Mouse (Mus musculus): ENCODE data around the gene Kif1b. TPM values are rescaled to one million over a fixed set of nuclear protein-coding genes. Genes with fewer than 3 reads are reported as not detected.

Kif1b gene
- polyA plus RNA-seq, 1 experiment from 2014 or later: 38.9 TPM

- WGBS: 36% methylated on average over 14 of the region's 14 CpGs
- Histone ChIP-seq H3K27me3 (ENCODE audit: insufficient read depth, low read length) (no peaks in the 10 kb centered on the region), H3K9ac (peak overlapping the region; percentile 92), H3K9me3 (ENCODE audit: low read depth, low read length) (no peaks in the 10 kb centered on the region), H3K27ac (ENCODE audit: low read depth) (peak overlapping the region; percentile 91), H3K4me2 (peak overlapping the region; percentile 76), H3K36me3 (ENCODE audit: insufficient read depth) (no peaks in the 10 kb centered on the region), H3K4me3 (ENCODE audit: low read depth, low read length) (peak overlapping the region; percentile 96), H3K4me1 (ENCODE audit: insufficient read depth) (peaks cover 12% of the 10 kb centered on the region; the same call in 1 of the 2 replicates)
- DNase-seq (no peak), ATAC-seq (ENCODE audit: insufficient read depth) (no peak)
- no peak for TF ChIP-seq CTCF (IDR thresholded peaks at IDR 0.05; ENCODE audit: low read depth)
Observed at GRCm38 (mm10) chr4:149305761-149306711, 1.5 kb downstream of the Kif1b start.

- no peak overlapping the region for H3K27ac ChIP-seq (ENCODE audit: low read depth)
- peaks cover 12% of the 10 kb centered on the region; the same call in 1 of the 2 replicates for H3K4me1 ChIP-seq (ENCODE audit: insufficient read depth)
- H3K27me3 ChIP-seq (ENCODE audit: insufficient read depth, low read length): no peaks in the 10 kb centered on the region
- WGBS: 59% methylated on average over 1 of the region's 1 CpGs
- H3K9me3 ChIP-seq (ENCODE audit: low read depth, low read length): no peaks in the 10 kb centered on the region
- TF ChIP-seq CTCF (IDR thresholded peaks at IDR 0.05; ENCODE audit: low read depth): no peak
- no peak overlapping the region for H3K9ac ChIP-seq
- no peak for DNase-seq
- no peak for ATAC-seq (ENCODE audit: insufficient read depth)
- H3K4me3 ChIP-seq (ENCODE audit: low read depth, low read length): no peak overlapping the region
- no peaks in the 10 kb centered on the region for H3K36me3 ChIP-seq (ENCODE audit: insufficient read depth)
- H3K4me2 ChIP-seq: no peak overlapping the region
Observed at GRCm38 (mm10) chr4:149304466-149304865, 3.0 kb downstream of the Kif1b start.

- Histone ChIP-seq H3K4me2 (no peak overlapping the region), H3K4me3 (ENCODE audit: low read depth, low read length) (no peak overlapping the region), H3K4me1 (ENCODE audit: insufficient read depth) (peaks cover 12% of the 10 kb centered on the region; the same call in 1 of the 2 replicates), H3K36me3 (ENCODE audit: insufficient read depth) (no peaks in the 10 kb centered on the region), H3K9me3 (ENCODE audit: low read depth, low read length) (no peaks in the 10 kb centered on the region), H3K9ac (no peak overlapping the region), H3K27me3 (ENCODE audit: insufficient read depth, low read length) (no peaks in the 10 kb centered on the region), H3K27ac (ENCODE audit: low read depth) (no peak overlapping the region)
- no peak for DNase-seq
- TF ChIP-seq CTCF (IDR thresholded peaks at IDR 0.05; ENCODE audit: low read depth): no peak
- no peak for ATAC-seq (ENCODE audit: insufficient read depth)
- 32% methylated on average over 5 of the region's 5 CpGs for WGBS
Observed at GRCm38 (mm10) chr4:149303502-149303901, 4.0 kb downstream of the Kif1b start.

- Histone ChIP-seq H3K27ac (ENCODE audit: low read depth) (no peak overlapping the region), H3K27me3 (ENCODE audit: insufficient read depth, low read length) (no peaks in the 10 kb centered on the region), H3K9ac (no peak overlapping the region), H3K4me2 (no peak overlapping the region), H3K4me1 (ENCODE audit: insufficient read depth) (peaks cover 12% of the 10 kb centered on the region; the same call in 1 of the 2 replicates), H3K4me3 (ENCODE audit: low read depth, low read length) (no peak overlapping the region), H3K36me3 (ENCODE audit: insufficient read depth) (no peaks in the 10 kb centered on the region), H3K9me3 (ENCODE audit: low read depth, low read length) (no peaks in the 10 kb centered on the region)
- no peak for TF ChIP-seq CTCF (IDR thresholded peaks at IDR 0.05; ENCODE audit: low read depth)
- DNase-seq: no peak
- 71% methylated on average over 5 of the region's 5 CpGs for WGBS
- no peak for ATAC-seq (ENCODE audit: insufficient read depth)
Observed at GRCm38 (mm10) chr4:149302751-149303150, 4.7 kb downstream of the Kif1b start.

GRCm38 (mm10) chr4:149302136-149302535 is 5.4 kb downstream of the Kif1b start:
- WGBS: 54% methylated on average over 3 of the region's 3 CpGs
- Histone ChIP-seq H3K4me3 (ENCODE audit: low read depth, low read length) (no peak overlapping the region), H3K27ac (ENCODE audit: low read depth) (peak overlapping the region; percentile 33; the same call in 1 of the 2 replicates), H3K4me1 (ENCODE audit: insufficient read depth) (peaks cover 12% of the 10 kb centered on the region; the same call in 1 of the 2 replicates), H3K36me3 (ENCODE audit: insufficient read depth) (no peaks in the 10 kb centered on the region), H3K27me3 (ENCODE audit: insufficient read depth, low read length) (no peaks in the 10 kb centered on the region), H3K9ac (no peak overlapping the region), H3K4me2 (no peak overlapping the region), H3K9me3 (ENCODE audit: low read depth, low read length) (no peaks in the 10 kb centered on the region)
- no peak for ATAC-seq (ENCODE audit: insufficient read depth)
- no peak for DNase-seq
- no peak for TF ChIP-seq CTCF (IDR thresholded peaks at IDR 0.05; ENCODE audit: low read depth)

GRCm38 (mm10) chr4:149296501-149296900 is 11.0 kb downstream of the Kif1b start:
- Histone ChIP-seq H3K27ac (ENCODE audit: low read depth) (no peak overlapping the region), H3K4me2 (no peak overlapping the region), H3K9ac (no peak overlapping the region), H3K4me1 (ENCODE audit: insufficient read depth) (no peaks in the 10 kb centered on the region), H3K27me3 (ENCODE audit: insufficient read depth, low read length) (no peaks in the 10 kb centered on the region), H3K4me3 (ENCODE audit: low read depth, low read length) (no peak overlapping the region), H3K9me3 (ENCODE audit: low read depth, low read length) (no peaks in the 10 kb centered on the region), H3K36me3 (ENCODE audit: insufficient read depth) (no peaks in the 10 kb centered on the region)
- TF ChIP-seq CTCF (IDR thresholded peaks at IDR 0.05; ENCODE audit: low read depth): no peak
- DNase-seq: no peak
- WGBS: 75% methylated on average over 2 of the region's 2 CpGs
- ATAC-seq (ENCODE audit: insufficient read depth): no peak

GRCm38 (mm10) chr4:149292984-149293383 is 14.5 kb downstream of the Kif1b start:
- no peak overlapping the region for H3K4me2 ChIP-seq
- H3K27ac ChIP-seq (ENCODE audit: low read depth): no peak overlapping the region
- DNase-seq (peak; percentile 21), ATAC-seq (ENCODE audit: insufficient read depth) (no peak)
- no peak for TF ChIP-seq CTCF (IDR thresholded peaks at IDR 0.05; ENCODE audit: low read depth)
- H3K4me1 ChIP-seq (ENCODE audit: insufficient read depth): no peaks in the 10 kb centered on the region
- H3K9ac ChIP-seq: no peak overlapping the region; the same call in 1 of the 2 replicates
- no peaks in the 10 kb centered on the region for H3K27me3 ChIP-seq (ENCODE audit: insufficient read depth, low read length)
- 35% methylated on average over 5 of the region's 5 CpGs for WGBS
- H3K36me3 ChIP-seq (ENCODE audit: insufficient read depth): peaks cover 22% of the 10 kb centered on the region
- no peak overlapping the region for H3K4me3 ChIP-seq (ENCODE audit: low read depth, low read length)
- H3K9me3 ChIP-seq (ENCODE audit: low read depth, low read length): no peaks in the 10 kb centered on the region

Data from lung, embryonic 14.5 days (tissue).